Mouse (Mus musculus): ENCODE data around the gene Cutc.

The Cutc gene

GRCm38 (mm10) chr19:43793951-43794350, 41.2 kb downstream of the Cutc start:
- DNase-seq (ENCODE audit: extremely low read depth, low read depth, low spot score) = no peak

GRCm38 (mm10) chr19:43795511-43795910, 42.7 kb downstream of the Cutc start:
- DNase-seq (ENCODE audit: extremely low read depth, low read depth, low spot score) = no peak

GRCm38 (mm10) chr19:43797216-43797615, 44.4 kb downstream of the Cutc start:
- DNase-seq (ENCODE audit: extremely low read depth, low read depth, low spot score) = no peak

GRCm38 (mm10) chr19:43801427-43802051, 48.7 kb downstream of the Cutc start:
- DNase-seq (ENCODE audit: extremely low read depth, low read depth, low spot score) = no peak

- no peak for DNase-seq (ENCODE audit: extremely low read depth, low read depth, low spot score)
Measured at GRCm38 (mm10) chr19:43803866-43804265, 51.1 kb downstream of the Cutc start.

GRCm38 (mm10) chr19:43809331-43809730, 56.5 kb downstream of the Cutc start:
- no peak for DNase-seq (ENCODE audit: extremely low read depth, low read depth, low spot score)

- no peak for DNase-seq (ENCODE audit: extremely low read depth, low read depth, low spot score)
Measured at GRCm38 (mm10) chr19:43811419-43811818, 58.6 kb downstream of the Cutc start.

- DNase-seq (ENCODE audit: extremely low read depth, low read depth, low spot score) = no peak
Measured at GRCm38 (mm10) chr19:43813315-43813714, 60.5 kb downstream of the Cutc start.

- DNase-seq (ENCODE audit: extremely low read depth, low read depth, low spot score) = no peak
Measured at GRCm38 (mm10) chr19:43815661-43816414, 63.0 kb downstream of the Cutc start.
